Mouse (Mus musculus) limb, embryonic 12.5 days (tissue): Measurements from ENCODE around the gene 6430571L13Rik. TPM values are rescaled to one million over a fixed set of nuclear protein-coding genes. Genes with fewer than 3 reads are reported as not detected.

Experiments
- ATAC-seq: fragments of 200-750 bp; cut with Nextera tagmentation; 2 replicates; pipeline ENCODE4 v1.8.0; 2017; ENCODE audit warnings: low read depth, moderate TSS enrichment; ENCODE audit not compliant: insufficient number of reproducible peaks, insufficient read depth, low FRiP score, low TSS enrichment
- H3K27ac ChIP-seq: fragments of 300-500 bp; sonication (generic); 2 replicates; pipeline ENCODE4 v1.5.1; 2016; ENCODE audit warnings: mild to moderate bottlenecking, moderate library complexity
- H3K27me3 ChIP-seq: fragments of 300-500 bp; sonication (generic); 2 replicates; pipeline ENCODE4 v1.6.1; 2016; ENCODE audit warnings: mild to moderate bottlenecking, moderate library complexity
- H3K36me3 ChIP-seq: fragments of 300-500 bp; sonication (generic); 2 replicates; pipeline ENCODE4 v1.6.1; 2016; ENCODE audit warnings: mild to moderate bottlenecking, moderate library complexity
- H3K4me1 ChIP-seq: fragments of 300-500 bp; sonication (generic); replicated peaks from 2 replicates; pipeline ENCODE4 v1.6.1; 2016
- H3K4me2 ChIP-seq: fragments of 300-500 bp; sonication (generic); 2 replicates; pipeline ENCODE4 v1.6.1; 2016; ENCODE audit warnings: mild to moderate bottlenecking, moderate library complexity
- H3K4me3 ChIP-seq: fragments of 300-500 bp; sonication (generic); replicated peaks from 2 replicates; pipeline ENCODE4 v1.5.1; 2016; ENCODE audit warnings: mild to moderate bottlenecking
- H3K9ac ChIP-seq: fragments of 300-500 bp; sonication (generic); replicated peaks from 2 replicates; pipeline ENCODE4 v1.6.1; 2016; ENCODE audit warnings: mild to moderate bottlenecking, moderate library complexity
- H3K9me3 ChIP-seq: fragments of 300-500 bp; sonication (generic); 2 replicates; pipeline ENCODE4 v1.6.1; 2016; ENCODE audit warnings: mild to moderate bottlenecking, moderate library complexity
- WGBS: fragments of 180-500 bp; shearing (Covaris S2); methylation state at CpG from one replicate; pipeline ENCODE4 v1.1.7; 2016; 5-methylcytosine and 5-hydroxymethylcytosine counted together
- polyA plus RNA-seq: library from polyadenylated mRNA; unstranded; fragments of >200 nt; fragmentation: Nextera tagmentation; extraction: Ambion mirVana; gene quantifications from 2 replicates; pipeline ENCODE4 v1.2.1, GENCODE M21; 2016

6430571L13Rik gene
- 0.81 and 1.4 TPM in 2 replicates for polyA plus RNA-seq

DNA sequence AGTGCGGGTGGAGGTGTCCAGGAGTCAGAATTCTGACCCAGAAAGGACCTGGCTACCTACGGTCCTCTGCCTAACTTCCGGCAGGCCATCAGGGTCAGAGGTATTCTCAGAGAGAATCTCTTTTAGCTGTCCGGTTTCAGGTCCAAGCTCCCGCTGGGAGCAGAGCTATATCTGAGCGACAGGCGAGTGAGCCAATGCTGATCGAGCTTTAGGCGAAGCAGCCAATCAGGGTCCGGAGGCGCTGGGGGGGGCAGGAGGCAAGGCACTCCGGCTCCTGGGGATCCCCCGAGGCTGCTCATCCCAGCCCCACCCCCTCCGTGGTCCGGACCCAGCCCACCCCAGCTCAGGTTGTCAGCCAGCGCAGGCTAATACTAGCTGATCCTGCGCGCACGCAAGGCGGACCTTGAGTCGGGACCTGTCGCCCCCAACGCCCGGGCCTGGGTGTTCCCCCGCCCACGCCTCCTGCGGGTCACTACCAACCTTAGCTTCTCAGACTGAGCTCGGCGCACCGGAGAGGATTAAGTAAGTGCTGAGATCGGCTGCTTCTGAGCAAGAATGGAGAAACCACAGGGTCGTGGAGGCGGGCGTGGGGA, at the start of gene 6430571L13Rik:
Gene 6430571L13Rik, plus strand, starts transcription at position 336 of the 593 bp plus-strand sequence.
- WGBS, result under 1% methylated on average over 34 of the region's 34 CpGs
- H3K4me1 ChIP-seq, result peaks cover 18% of the 10 kb centered on the region
- H3K36me3 ChIP-seq, result no peaks in the 10 kb centered on the region
- no peak within 1 kb of the TSS for H3K27ac ChIP-seq
- H3K9ac ChIP-seq, result peak within 1 kb of the TSS; percentile 60
- ATAC-seq, result peak; percentile 89
- peak within 1 kb of the TSS; percentile 81 for H3K4me2 ChIP-seq
- H3K9me3 ChIP-seq, result no peaks in the 10 kb centered on the region
- peaks cover 37% of the 10 kb centered on the region for H3K27me3 ChIP-seq
- peak within 1 kb of the TSS; percentile 60 for H3K4me3 ChIP-seq

DNA sequence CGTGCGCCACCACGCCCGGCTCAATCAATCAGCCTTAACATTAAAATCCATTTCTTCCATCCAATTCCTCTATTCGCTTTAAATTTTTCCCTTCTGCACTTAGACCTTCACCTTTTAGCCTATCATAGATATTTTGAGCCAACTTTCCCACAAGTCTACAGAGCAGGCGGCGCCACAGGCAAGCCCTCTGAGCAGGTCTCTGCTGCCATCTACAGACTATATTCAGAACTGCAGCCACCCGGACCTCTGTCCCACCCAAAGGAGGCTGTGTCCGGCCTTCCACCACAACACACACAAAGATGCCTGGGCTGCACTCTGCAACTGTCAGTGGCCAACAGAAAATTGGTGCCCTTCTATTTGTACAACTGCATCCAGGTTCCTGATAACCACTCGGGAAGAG, 49.5 kb upstream of the 6430571L13Rik start:
- H3K4me3 ChIP-seq, result no peak overlapping the region
- H3K4me2 ChIP-seq, result no peak overlapping the region
- 31% methylated on average over 10 of the region's 10 CpGs for WGBS
- no peak for ATAC-seq
- no peaks in the 10 kb centered on the region for H3K36me3 ChIP-seq
- H3K27ac ChIP-seq, result no peak overlapping the region
- H3K9me3 ChIP-seq, result no peaks in the 10 kb centered on the region
- H3K9ac ChIP-seq, result no peak overlapping the region
- peaks cover 9% of the 10 kb centered on the region for H3K4me1 ChIP-seq
- H3K27me3 ChIP-seq, result peaks cover 23% of the 10 kb centered on the region

DNA sequence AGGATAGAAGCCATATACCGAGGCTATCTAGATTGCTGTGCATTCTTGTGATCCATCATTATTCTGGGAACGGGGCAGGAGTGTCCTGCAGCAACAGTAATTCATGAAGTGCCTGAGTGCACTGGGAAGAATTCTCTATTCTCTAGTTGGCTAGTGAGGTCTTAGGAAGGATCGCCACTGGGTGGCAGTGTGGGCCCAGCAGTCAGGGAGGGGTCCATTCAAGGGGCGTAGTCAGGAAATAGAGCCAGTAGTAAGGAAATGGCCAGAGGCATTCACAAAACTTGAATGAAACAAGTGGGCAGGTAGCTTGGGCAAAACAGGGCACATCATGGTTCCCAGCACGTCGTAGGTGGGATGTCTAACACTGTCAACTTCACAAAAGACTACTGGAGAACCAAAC, 46.2 kb upstream of the 6430571L13Rik start:
- peaks cover 13% of the 10 kb centered on the region for H3K27me3 ChIP-seq
- H3K9me3 ChIP-seq, result no peaks in the 10 kb centered on the region
- no peak overlapping the region for H3K9ac ChIP-seq
- H3K4me3 ChIP-seq, result no peak overlapping the region
- H3K27ac ChIP-seq, result no peak overlapping the region
- WGBS, result 5% methylated on average over 6 of the region's 6 CpGs
- H3K4me1 ChIP-seq, result peaks cover 17% of the 10 kb centered on the region
- no peaks in the 10 kb centered on the region for H3K36me3 ChIP-seq
- H3K4me2 ChIP-seq, result no peak overlapping the region
- no peak for ATAC-seq

DNA sequence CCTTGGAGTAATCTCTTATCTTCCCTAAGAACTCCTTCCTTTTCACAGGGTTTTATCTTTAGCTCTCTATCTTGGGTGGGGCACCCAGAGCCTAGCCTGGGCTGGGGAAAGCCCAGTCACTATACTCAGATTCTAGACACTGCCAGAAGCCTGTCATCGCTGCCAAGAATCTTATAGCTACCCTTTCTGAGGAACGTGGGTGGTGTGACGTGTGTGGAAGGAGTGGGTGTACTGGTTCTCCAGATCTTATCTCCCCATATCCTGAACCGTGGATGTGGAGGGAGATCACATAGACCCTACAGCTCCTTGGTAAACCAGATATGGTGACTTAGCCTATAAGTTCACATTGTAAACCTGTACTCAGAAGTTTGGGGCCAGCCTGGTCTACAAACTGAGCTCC, 44.8 kb upstream of the 6430571L13Rik start:
- Histone ChIP-seq H3K4me3 (peak overlapping the region; percentile 68), H3K4me1 (peaks cover 12% of the 10 kb centered on the region), H3K4me2 (peak overlapping the region; percentile 91), H3K36me3 (peaks cover 8% of the 10 kb centered on the region), H3K9me3 (no peaks in the 10 kb centered on the region), H3K9ac (no peak overlapping the region), H3K27ac (no peak overlapping the region), H3K27me3 (peaks cover 12% of the 10 kb centered on the region)
- ATAC-seq, result no peak
- WGBS, result 82% methylated on average over 4 of the region's 4 CpGs

DNA sequence AAGGTAGTCTGAATTCAATTTTAAA, 44.6 kb upstream of the 6430571L13Rik start, which contains the start of gene Cish:
Gene Cish, plus strand, starts transcription at position 11 of the 25 bp plus-strand sequence.
- Histone ChIP-seq H3K27ac (peak within 1 kb of the TSS; percentile 64; the same call in 1 of the 2 replicates), H3K4me1 (peaks cover 12% of the 10 kb centered on the region)
- no peak for ATAC-seq

DNA sequence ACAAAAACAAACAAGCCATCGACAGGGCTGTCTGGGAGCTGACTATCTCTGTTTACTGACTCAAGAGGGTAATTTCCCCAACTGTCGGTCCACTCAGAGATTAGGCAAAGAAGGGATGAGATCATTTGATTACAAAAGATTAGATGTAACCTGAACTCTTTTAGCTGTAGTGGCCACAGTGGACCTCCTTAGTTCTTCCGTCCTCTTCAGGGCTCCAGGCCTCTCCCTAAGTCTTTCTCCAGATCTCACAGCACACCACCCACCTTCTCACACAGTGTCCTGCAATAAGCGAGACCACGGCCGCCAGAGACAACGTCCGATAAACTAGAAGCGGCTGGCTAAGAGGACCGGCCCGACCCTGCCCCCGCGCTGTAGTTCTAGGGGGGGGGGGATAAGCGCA, 44.4 kb upstream of the 6430571L13Rik start:
- 5% methylated on average over 14 of the region's 14 CpGs for WGBS
- H3K4me1 ChIP-seq, result peaks cover 12% of the 10 kb centered on the region

More for the DNA sequence above, 44.6 kb upstream of the 6430571L13Rik start, which contains the start of gene Cish:
- Histone ChIP-seq H3K4me2 (peak within 1 kb of the TSS; percentile 91), H3K27me3 (peaks cover 12% of the 10 kb centered on the region), H3K9me3 (no peaks in the 10 kb centered on the region), H3K9ac (peak within 1 kb of the TSS; percentile 66), H3K36me3 (peaks cover 10% of the 10 kb centered on the region), H3K4me3 (peak within 1 kb of the TSS; percentile 68)

DNA sequence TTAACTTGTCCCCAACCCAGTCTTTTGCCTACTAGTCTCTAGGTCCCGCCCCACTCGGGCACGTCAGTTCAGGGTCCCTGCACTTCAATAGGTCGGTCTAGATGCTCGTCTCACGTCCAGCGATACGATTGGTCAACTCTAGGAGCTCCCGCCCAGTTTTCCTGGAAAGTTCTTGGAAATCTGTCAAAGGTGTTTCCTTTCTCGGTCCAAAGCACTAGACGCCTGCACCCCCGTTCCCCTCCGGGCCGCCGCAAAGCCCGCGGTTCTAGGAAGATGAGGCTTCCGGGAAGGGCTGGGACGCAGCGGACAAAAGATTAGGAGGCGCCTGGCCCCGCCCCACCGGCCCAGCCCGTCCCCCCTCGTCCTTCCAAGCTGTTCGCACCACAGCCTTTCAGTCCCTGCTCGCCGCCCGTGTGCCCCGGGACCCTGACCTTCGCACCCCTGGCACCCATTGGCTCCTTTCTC, 43.9 kb upstream of the 6430571L13Rik start:
- peak; percentile 96 for ATAC-seq
- peak overlapping the region; percentile 64; the same call in 1 of the 2 replicates for H3K27ac ChIP-seq
- H3K4me3 ChIP-seq, result peak overlapping the region; percentile 68
- peaks cover 17% of the 10 kb centered on the region for H3K36me3 ChIP-seq
- H3K4me2 ChIP-seq, result peak overlapping the region; percentile 91
- WGBS, result under 1% methylated on average over 31 of the region's 31 CpGs
- H3K9ac ChIP-seq, result peak overlapping the region; percentile 66
- H3K4me1 ChIP-seq, result peaks cover 12% of the 10 kb centered on the region
- H3K27me3 ChIP-seq, result peaks cover 12% of the 10 kb centered on the region
- H3K9me3 ChIP-seq, result no peaks in the 10 kb centered on the region

More for the DNA sequence above, 44.4 kb upstream of the 6430571L13Rik start:
- Histone ChIP-seq H3K27ac (no peak overlapping the region), H3K27me3 (peaks cover 12% of the 10 kb centered on the region), H3K9ac (peak overlapping the region; percentile 44; the same call in 1 of the 2 replicates), H3K9me3 (no peaks in the 10 kb centered on the region), H3K4me3 (peak overlapping the region; percentile 68), H3K4me2 (peak overlapping the region; percentile 91), H3K36me3 (peaks cover 12% of the 10 kb centered on the region)
- ATAC-seq, result peak; percentile 50

DNA sequence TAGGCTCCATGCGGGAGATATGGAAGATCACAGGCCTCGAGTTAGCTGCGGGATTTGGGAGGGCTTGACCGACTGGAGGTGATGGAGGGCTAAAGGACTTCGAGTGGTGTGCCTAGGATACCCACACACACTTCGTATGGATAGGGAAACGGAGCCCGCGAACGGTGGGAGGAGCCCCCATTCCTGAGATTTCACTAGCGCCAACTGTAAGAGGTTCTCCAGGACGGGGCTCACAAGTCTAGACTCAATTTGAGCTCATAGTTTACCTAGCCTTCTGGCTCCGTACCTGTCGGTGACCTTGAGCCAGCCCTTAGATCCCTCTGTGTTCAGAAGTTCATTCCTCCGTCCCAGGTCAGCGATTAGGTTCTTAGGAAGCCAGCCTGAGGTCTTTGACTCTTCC, 43.3 kb upstream of the 6430571L13Rik start:
- peaks cover 12% of the 10 kb centered on the region for H3K27me3 ChIP-seq
- H3K9me3 ChIP-seq, result no peaks in the 10 kb centered on the region
- H3K9ac ChIP-seq, result peak overlapping the region; percentile 66
- H3K4me3 ChIP-seq, result peak overlapping the region; percentile 68
- no peak; the same call in 1 of the 2 replicates for ATAC-seq
- 15% methylated on average over 16 of the region's 16 CpGs for WGBS
- H3K4me2 ChIP-seq, result peak overlapping the region; percentile 91
- H3K27ac ChIP-seq, result 0 out of 2 replicates have a peak overlapping the region, but pooled peaks have one; percentile 64
- H3K36me3 ChIP-seq, result peaks cover 23% of the 10 kb centered on the region
- peaks cover 12% of the 10 kb centered on the region for H3K4me1 ChIP-seq

DNA sequence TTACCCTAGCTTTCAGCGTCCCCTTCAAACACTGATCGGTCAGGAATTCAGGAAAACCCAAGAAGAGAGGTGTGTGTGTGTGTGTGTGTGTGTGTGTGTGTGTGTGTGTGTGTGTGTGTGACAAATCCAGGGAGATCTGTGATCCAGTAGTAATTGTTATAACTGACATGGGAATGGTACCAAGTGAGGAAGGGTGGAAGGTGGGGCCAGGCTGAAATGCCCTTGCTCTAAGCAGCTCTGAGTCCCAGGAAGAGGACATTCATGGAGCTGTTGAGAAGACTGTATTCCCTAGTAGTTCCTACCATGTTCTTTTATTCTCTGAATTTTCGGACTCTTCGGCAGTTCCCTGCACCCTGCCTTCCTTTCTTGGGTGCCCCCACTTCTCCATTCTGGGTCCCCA, 42.7 kb upstream of the 6430571L13Rik start:
- Histone ChIP-seq H3K4me3 (peak overlapping the region; percentile 68), H3K9ac (no peak overlapping the region), H3K4me1 (peaks cover 12% of the 10 kb centered on the region), H3K27me3 (peaks cover 7% of the 10 kb centered on the region), H3K36me3 (peaks cover 25% of the 10 kb centered on the region), H3K27ac (no peak overlapping the region), H3K4me2 (peak overlapping the region; percentile 91), H3K9me3 (no peaks in the 10 kb centered on the region)
- no peak for ATAC-seq
- 94% methylated on average over 4 of the region's 4 CpGs for WGBS

DNA sequence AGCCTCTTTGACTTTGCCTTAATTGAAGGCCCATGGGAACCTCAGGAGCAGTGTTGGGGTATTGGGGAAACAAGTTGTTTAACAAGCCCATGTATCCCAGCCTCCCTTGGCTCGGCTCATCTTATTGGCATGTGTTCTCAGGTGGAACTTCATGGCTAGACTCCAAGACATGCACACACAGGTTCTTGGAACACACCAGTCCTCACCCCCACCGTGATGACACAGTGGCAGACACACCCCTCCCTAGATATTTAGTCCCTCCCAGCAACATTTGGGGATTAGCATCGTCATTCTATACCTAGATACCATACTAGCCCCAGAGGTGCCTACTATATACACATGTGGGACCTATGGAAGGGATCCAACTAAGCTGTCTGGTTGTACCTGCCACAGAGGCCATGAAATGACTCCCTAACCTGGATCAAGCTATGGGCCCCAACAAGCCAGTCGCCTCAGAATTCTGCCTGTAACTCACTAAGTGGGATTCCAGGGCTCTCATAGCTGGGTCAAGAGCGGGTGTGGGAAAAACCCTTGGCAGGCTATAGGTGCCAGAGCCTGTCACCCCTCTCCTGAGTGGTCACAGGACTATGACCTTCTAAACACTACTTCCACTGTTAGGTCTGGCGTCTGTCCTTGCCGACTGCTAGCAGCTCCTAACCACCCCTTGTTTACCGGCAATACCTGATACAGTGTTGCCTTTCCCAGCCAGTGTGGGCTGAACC, 42.2 kb upstream of the 6430571L13Rik start:
- no peak for ATAC-seq
- no peak overlapping the region for H3K9ac ChIP-seq
- 77% methylated on average over 8 of the region's 8 CpGs for WGBS
- no peaks in the 10 kb centered on the region for H3K9me3 ChIP-seq
- no peak overlapping the region for H3K27ac ChIP-seq
- peak overlapping the region; percentile 91 for H3K4me2 ChIP-seq
- peaks cover 6% of the 10 kb centered on the region for H3K27me3 ChIP-seq
- H3K36me3 ChIP-seq, result peaks cover 25% of the 10 kb centered on the region
- peak overlapping the region; percentile 68 for H3K4me3 ChIP-seq
- peaks cover 12% of the 10 kb centered on the region for H3K4me1 ChIP-seq

DNA sequence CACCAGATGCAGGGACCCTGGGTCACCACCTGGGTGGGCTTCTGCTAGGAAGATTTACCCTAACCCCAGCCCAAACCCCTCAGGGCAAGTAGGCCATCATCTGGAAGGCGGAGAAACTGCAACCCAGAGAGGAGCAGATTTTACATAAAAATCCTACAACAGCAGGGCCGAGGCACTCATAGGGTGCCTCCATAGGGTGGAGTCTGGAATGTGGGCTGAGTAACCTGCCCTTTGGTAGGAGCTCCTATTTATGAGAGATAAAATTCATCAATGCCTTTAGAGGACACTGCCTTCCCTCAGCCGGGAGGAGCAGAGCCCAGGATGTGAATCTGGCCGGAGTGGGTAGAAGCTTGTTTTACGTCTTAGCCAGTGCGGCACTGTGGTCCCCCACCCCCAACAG, 41.5 kb upstream of the 6430571L13Rik start:
- Histone ChIP-seq H3K36me3 (peaks cover 25% of the 10 kb centered on the region), H3K4me2 (no peak overlapping the region), H3K4me3 (no peak overlapping the region), H3K9me3 (no peaks in the 10 kb centered on the region), H3K9ac (no peak overlapping the region), H3K27ac (no peak overlapping the region), H3K27me3 (peaks cover 6% of the 10 kb centered on the region), H3K4me1 (peaks cover 12% of the 10 kb centered on the region)
- WGBS, result 83% methylated on average over 6 of the region's 6 CpGs
- no peak for ATAC-seq
